Mouse (Mus musculus): ENCODE measurements around the gene Fan1. TPM values are rescaled to one million over a fixed set of nuclear protein-coding genes. Genes with fewer than 3 reads are reported as not detected.
A peak's percentile ranks its signal among the peaks of the same experiment; 100 is the strongest.

Gene Fan1
- total RNA-seq (2015) (1.2 and 2.0 TPM in 2 replicates), total RNA-seq (2017) (3.0 and 3.3 TPM in 2 replicates)

- peak; percentile 100 for ATAC-seq (ENCODE audit: poor library complexity, severe bottlenecking)
These were observed at the start of gene Fan1 for GRCm38 (mm10) chr7:64373830-64374562. Gene Fan1, minus strand, starts transcription at chr7:64374095.

GRCm38 (mm10) chr7:64403989-64404388 is 30.1 kb upstream of the Fan1 start:
- ATAC-seq (ENCODE audit: poor library complexity, severe bottlenecking) = peak; percentile 62

GRCm38 (mm10) chr7:64402452-64402851 is 28.6 kb upstream of the Fan1 start:
- no peak for ATAC-seq (ENCODE audit: poor library complexity, severe bottlenecking)

- ATAC-seq (ENCODE audit: poor library complexity, severe bottlenecking) = peak; percentile 72
These were observed 26.8 kb upstream of the Fan1 start for GRCm38 (mm10) chr7:64400725-64401124.

- no peak for ATAC-seq (ENCODE audit: poor library complexity, severe bottlenecking)
These were observed 18.9 kb upstream of the Fan1 start for GRCm38 (mm10) chr7:64392819-64393151.

- ATAC-seq (ENCODE audit: poor library complexity, severe bottlenecking) = peak; percentile 87
These were observed 18.4 kb upstream of the Fan1 start, which contains the start of the genes Mphosph10 and Mcee for GRCm38 (mm10) chr7:64392122-64392818. Gene Mphosph10, minus strand, starts transcription at chr7:64392268. Gene Mcee, plus strand, starts transcription at chr7:64392607.

- ATAC-seq (ENCODE audit: poor library complexity, severe bottlenecking) = no peak
These were observed 17.6 kb upstream of the Fan1 start for GRCm38 (mm10) chr7:64391479-64391878.

GRCm38 (mm10) chr7:64373147-64373829 is 607 bp downstream of the Fan1 start:
- ATAC-seq (ENCODE audit: poor library complexity, severe bottlenecking) = peak; percentile 9

- ATAC-seq (ENCODE audit: poor library complexity, severe bottlenecking) = no peak
These were observed 1.7 kb downstream of the Fan1 start for GRCm38 (mm10) chr7:64371940-64372878.

GRCm38 (mm10) chr7:64369841-64370240 is 4.1 kb downstream of the Fan1 start:
- ATAC-seq (ENCODE audit: poor library complexity, severe bottlenecking) = no peak

- no peak for ATAC-seq (ENCODE audit: poor library complexity, severe bottlenecking)
These were observed 8.0 kb downstream of the Fan1 start for GRCm38 (mm10) chr7:64365863-64366262.

GRCm38 (mm10) chr7:64360586-64360945 is 13.3 kb downstream of the Fan1 start:
- no peak for ATAC-seq (ENCODE audit: poor library complexity, severe bottlenecking)

GRCm38 (mm10) chr7:64359943-64360585 is 13.8 kb downstream of the Fan1 start:
- no peak for ATAC-seq (ENCODE audit: poor library complexity, severe bottlenecking)

- no peak for ATAC-seq (ENCODE audit: poor library complexity, severe bottlenecking)
These were observed 15.2 kb downstream of the Fan1 start for GRCm38 (mm10) chr7:64358666-64359065.

- ATAC-seq (ENCODE audit: poor library complexity, severe bottlenecking) = no peak
These were observed 16.5 kb downstream of the Fan1 start for GRCm38 (mm10) chr7:64357405-64357804.

- no peak for ATAC-seq (ENCODE audit: poor library complexity, severe bottlenecking)
These were observed 17.2 kb downstream of the Fan1 start for GRCm38 (mm10) chr7:64356661-64357060.

- no peak for ATAC-seq (ENCODE audit: poor library complexity, severe bottlenecking)
These were observed 19.7 kb downstream of the Fan1 start for GRCm38 (mm10) chr7:64354206-64354605.

- no peak for ATAC-seq (ENCODE audit: poor library complexity, severe bottlenecking)
These were observed 22.8 kb downstream of the Fan1 start for GRCm38 (mm10) chr7:64351087-64351486.

GRCm38 (mm10) chr7:64349147-64349861 is 24.6 kb downstream of the Fan1 start:
- no peak for ATAC-seq (ENCODE audit: poor library complexity, severe bottlenecking)

Measured in megakaryocyte, adult 5-6 weeks (primary cell).